Mouse (Mus musculus): ENCODE results near the gene Nt5c2. TPM values are rescaled to one million over a fixed set of nuclear protein-coding genes. Genes with fewer than 3 reads are reported as not detected.

Nt5c2 gene
- polyA plus RNA-seq, 1 experiment from 2014 or later = 23.0 TPM

DNA sequence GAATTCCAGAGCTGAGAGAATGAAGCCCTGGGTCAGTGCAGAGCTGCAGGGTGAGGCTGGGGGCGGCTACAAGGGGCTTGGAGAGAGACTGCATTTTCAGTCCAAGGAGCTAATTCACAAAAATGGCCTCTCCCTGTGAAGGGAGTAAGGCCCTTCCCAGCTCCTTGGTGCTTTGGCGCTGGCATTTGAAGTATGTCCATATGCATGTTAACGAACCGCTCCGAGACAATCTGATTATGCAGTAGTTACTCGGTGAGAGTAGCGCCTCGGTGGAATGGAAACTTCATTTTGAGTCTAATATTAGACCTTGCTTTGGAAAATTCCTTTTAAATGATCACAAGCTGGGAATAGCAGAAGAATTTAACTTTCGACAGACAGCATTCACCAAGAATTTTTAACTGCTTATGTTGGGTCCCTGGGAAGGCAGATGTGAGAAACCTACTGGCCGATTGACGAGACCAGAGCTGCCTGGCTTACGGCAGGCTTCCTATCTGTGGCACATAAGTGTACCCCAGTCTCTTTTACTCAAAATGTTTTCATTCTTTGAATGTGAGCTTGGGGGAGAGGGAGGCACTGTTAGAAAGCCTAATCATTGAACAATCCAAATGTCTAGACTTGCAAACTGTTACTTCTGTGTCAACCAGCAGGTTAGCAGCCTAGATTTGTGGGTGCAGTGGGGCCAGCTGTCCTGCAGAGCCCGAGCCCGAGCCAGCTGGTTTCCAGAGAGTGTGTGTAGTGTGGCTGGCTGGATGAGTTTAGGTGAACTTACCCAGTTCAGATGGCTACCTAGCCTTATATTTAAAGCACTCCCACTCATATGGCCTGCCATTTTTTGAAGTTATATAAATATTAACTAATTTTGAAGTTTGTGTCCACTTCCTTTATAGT is 166.3 kb downstream of the Nt5c2 start:
- WGBS = 74% methylated on average over 14 of the region's 14 CpGs
- ATAC-seq = no peak
- Histone ChIP-seq H3K4me3 (ENCODE audit: low read depth, low read length) (no peak overlapping the region), H3K9me3 (ENCODE audit: control insufficient read depth) (no peaks in the 10 kb centered on the region), H3K36me3 (ENCODE audit: control insufficient read depth, insufficient read depth) (no peaks in the 10 kb centered on the region), H3K9ac (ENCODE audit: low read depth, low read length) (no peak overlapping the region), H3K4me1 (replicated peaks; ENCODE audit: control insufficient read depth, insufficient read depth, low read length) (no peaks in the 10 kb centered on the region), H3K27ac (ENCODE audit: low read depth, low read length) (no peak overlapping the region), H3K4me2 (replicated peaks; ENCODE audit: low read depth) (no peak overlapping the region), H3K27me3 (replicated peaks; ENCODE audit: control insufficient read depth, insufficient read depth, low read length) (no peaks in the 10 kb centered on the region)
- no peak for TF ChIP-seq CTCF (IDR thresholded peaks at IDR 0.05; ENCODE audit: low read depth)

GRCm38 (mm10) chr19:46846459-46846858 is 168.5 kb downstream of the Nt5c2 start:
- no peak for ATAC-seq
- Histone ChIP-seq H3K4me1 (replicated peaks; ENCODE audit: control insufficient read depth, insufficient read depth, low read length) (no peaks in the 10 kb centered on the region), H3K4me2 (replicated peaks; ENCODE audit: low read depth) (no peak overlapping the region), H3K27me3 (replicated peaks; ENCODE audit: control insufficient read depth, insufficient read depth, low read length) (no peaks in the 10 kb centered on the region), H3K36me3 (ENCODE audit: control insufficient read depth, insufficient read depth) (no peaks in the 10 kb centered on the region), H3K9me3 (ENCODE audit: control insufficient read depth) (no peaks in the 10 kb centered on the region), H3K27ac (ENCODE audit: low read depth, low read length) (no peak overlapping the region), H3K4me3 (ENCODE audit: low read depth, low read length) (no peak overlapping the region), H3K9ac (ENCODE audit: low read depth, low read length) (no peak overlapping the region)
- 89% methylated on average over 5 of the region's 5 CpGs for WGBS
- TF ChIP-seq CTCF (IDR thresholded peaks at IDR 0.05; ENCODE audit: low read depth) = no peak

DNA sequence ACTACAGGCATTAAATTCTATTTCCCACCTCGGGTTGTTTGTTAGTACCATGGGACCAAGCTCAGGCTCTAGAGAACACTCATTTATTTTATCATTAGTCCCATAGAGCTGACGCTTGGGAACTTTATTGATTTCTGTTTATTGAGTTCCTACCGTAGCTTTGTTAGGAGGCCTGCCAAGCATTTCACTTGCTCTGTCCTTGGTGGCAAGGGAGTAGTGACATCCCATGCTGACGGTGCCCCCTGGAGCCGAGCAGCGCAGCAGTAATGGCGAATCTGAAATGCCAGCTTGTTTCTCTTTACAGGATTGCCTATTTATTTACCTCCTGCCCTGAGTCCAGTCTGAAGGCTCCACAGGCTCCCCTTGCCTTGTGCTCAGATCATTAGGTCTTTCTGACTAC is 168.9 kb downstream of the Nt5c2 start:
- no peak overlapping the region for H3K4me2 ChIP-seq (replicated peaks; ENCODE audit: low read depth)
- no peak for ATAC-seq
- H3K9me3 ChIP-seq (ENCODE audit: control insufficient read depth) = no peaks in the 10 kb centered on the region
- H3K4me3 ChIP-seq (ENCODE audit: low read depth, low read length) = no peak overlapping the region
- no peaks in the 10 kb centered on the region for H3K4me1 ChIP-seq (replicated peaks; ENCODE audit: control insufficient read depth, insufficient read depth, low read length)
- no peak overlapping the region for H3K9ac ChIP-seq (ENCODE audit: low read depth, low read length)
- H3K36me3 ChIP-seq (ENCODE audit: control insufficient read depth, insufficient read depth) = no peaks in the 10 kb centered on the region
- H3K27me3 ChIP-seq (replicated peaks; ENCODE audit: control insufficient read depth, insufficient read depth, low read length) = no peaks in the 10 kb centered on the region
- no peak for TF ChIP-seq CTCF (IDR thresholded peaks at IDR 0.05; ENCODE audit: low read depth)
- WGBS = 81% methylated on average over 7 of the region's 7 CpGs
- H3K27ac ChIP-seq (ENCODE audit: low read depth, low read length) = no peak overlapping the region

GRCm38 (mm10) chr19:46843030-46843429 is 171.9 kb downstream of the Nt5c2 start:
- H3K36me3 ChIP-seq (ENCODE audit: control insufficient read depth, insufficient read depth) = no peaks in the 10 kb centered on the region
- WGBS = 43% methylated on average over 2 of the region's 2 CpGs
- H3K27me3 ChIP-seq (replicated peaks; ENCODE audit: control insufficient read depth, insufficient read depth, low read length) = no peaks in the 10 kb centered on the region
- H3K9ac ChIP-seq (ENCODE audit: low read depth, low read length) = no peak overlapping the region
- H3K9me3 ChIP-seq (ENCODE audit: control insufficient read depth) = no peaks in the 10 kb centered on the region
- H3K27ac ChIP-seq (ENCODE audit: low read depth, low read length) = no peak overlapping the region
- no peak overlapping the region for H3K4me2 ChIP-seq (replicated peaks; ENCODE audit: low read depth)
- H3K4me3 ChIP-seq (ENCODE audit: low read depth, low read length) = no peak overlapping the region
- ATAC-seq = no peak
- no peak for TF ChIP-seq CTCF (IDR thresholded peaks at IDR 0.05; ENCODE audit: low read depth)
- H3K4me1 ChIP-seq (replicated peaks; ENCODE audit: control insufficient read depth, insufficient read depth, low read length) = no peaks in the 10 kb centered on the region

DNA sequence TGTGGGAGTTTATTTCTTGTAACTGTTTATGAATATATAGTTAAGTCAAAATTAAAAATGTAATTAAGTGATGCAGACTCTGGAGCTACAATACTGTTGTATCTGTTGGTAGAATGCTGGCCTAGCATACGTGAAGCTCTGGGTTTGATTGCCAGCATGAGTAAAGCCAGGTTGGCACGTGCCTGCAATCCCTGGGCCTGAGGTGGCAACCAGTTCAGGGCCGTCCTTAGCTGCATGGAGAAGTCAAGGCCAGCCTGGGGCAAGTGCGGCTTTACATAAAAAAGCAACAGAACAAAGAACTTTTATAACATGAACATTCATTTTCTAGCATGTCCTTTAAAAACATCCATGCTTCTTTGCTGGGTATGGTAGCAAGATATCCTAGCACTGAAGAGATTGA is 173.9 kb downstream of the Nt5c2 start:
- no peaks in the 10 kb centered on the region for H3K9me3 ChIP-seq (ENCODE audit: control insufficient read depth)
- H3K9ac ChIP-seq (ENCODE audit: low read depth, low read length) = no peak overlapping the region
- H3K27ac ChIP-seq (ENCODE audit: low read depth, low read length) = no peak overlapping the region
- H3K4me3 ChIP-seq (ENCODE audit: low read depth, low read length) = no peak overlapping the region
- no peaks in the 10 kb centered on the region for H3K36me3 ChIP-seq (ENCODE audit: control insufficient read depth, insufficient read depth)
- no peak overlapping the region for H3K4me2 ChIP-seq (replicated peaks; ENCODE audit: low read depth)
- 84% methylated on average over 4 of the region's 4 CpGs for WGBS
- no peak for ATAC-seq
- no peaks in the 10 kb centered on the region for H3K27me3 ChIP-seq (replicated peaks; ENCODE audit: control insufficient read depth, insufficient read depth, low read length)
- TF ChIP-seq CTCF (IDR thresholded peaks at IDR 0.05; ENCODE audit: low read depth) = no peak
- H3K4me1 ChIP-seq (replicated peaks; ENCODE audit: control insufficient read depth, insufficient read depth, low read length) = no peaks in the 10 kb centered on the region

GRCm38 (mm10) chr19:46837290-46838079 is 177.5 kb downstream of the Nt5c2 start:
- Histone ChIP-seq H3K27ac (ENCODE audit: low read depth, low read length) (no peak overlapping the region), H3K9me3 (ENCODE audit: control insufficient read depth) (no peaks in the 10 kb centered on the region), H3K27me3 (replicated peaks; ENCODE audit: control insufficient read depth, insufficient read depth, low read length) (no peaks in the 10 kb centered on the region), H3K4me3 (ENCODE audit: low read depth, low read length) (no peak overlapping the region), H3K4me1 (replicated peaks; ENCODE audit: control insufficient read depth, insufficient read depth, low read length) (no peaks in the 10 kb centered on the region), H3K36me3 (ENCODE audit: control insufficient read depth, insufficient read depth) (no peaks in the 10 kb centered on the region), H3K4me2 (replicated peaks; ENCODE audit: low read depth) (no peak overlapping the region), H3K9ac (ENCODE audit: low read depth, low read length) (no peak overlapping the region)
- ATAC-seq = no peak
- 82% methylated on average over 11 of the region's 11 CpGs for WGBS
- TF ChIP-seq CTCF (IDR thresholded peaks at IDR 0.05; ENCODE audit: low read depth) = no peak

Data from intestine, postnatal 0 days (tissue).